Mouse (Mus musculus): Measurements from ENCODE around the gene Ppp1ca. TPM values are rescaled to one million over a fixed set of nuclear protein-coding genes. Genes with fewer than 3 reads are reported as not detected.

Ppp1ca gene
- total and polyA plus RNA-seq, 3 experiments, result 272 to 406 (median 313) TPM

DNA sequence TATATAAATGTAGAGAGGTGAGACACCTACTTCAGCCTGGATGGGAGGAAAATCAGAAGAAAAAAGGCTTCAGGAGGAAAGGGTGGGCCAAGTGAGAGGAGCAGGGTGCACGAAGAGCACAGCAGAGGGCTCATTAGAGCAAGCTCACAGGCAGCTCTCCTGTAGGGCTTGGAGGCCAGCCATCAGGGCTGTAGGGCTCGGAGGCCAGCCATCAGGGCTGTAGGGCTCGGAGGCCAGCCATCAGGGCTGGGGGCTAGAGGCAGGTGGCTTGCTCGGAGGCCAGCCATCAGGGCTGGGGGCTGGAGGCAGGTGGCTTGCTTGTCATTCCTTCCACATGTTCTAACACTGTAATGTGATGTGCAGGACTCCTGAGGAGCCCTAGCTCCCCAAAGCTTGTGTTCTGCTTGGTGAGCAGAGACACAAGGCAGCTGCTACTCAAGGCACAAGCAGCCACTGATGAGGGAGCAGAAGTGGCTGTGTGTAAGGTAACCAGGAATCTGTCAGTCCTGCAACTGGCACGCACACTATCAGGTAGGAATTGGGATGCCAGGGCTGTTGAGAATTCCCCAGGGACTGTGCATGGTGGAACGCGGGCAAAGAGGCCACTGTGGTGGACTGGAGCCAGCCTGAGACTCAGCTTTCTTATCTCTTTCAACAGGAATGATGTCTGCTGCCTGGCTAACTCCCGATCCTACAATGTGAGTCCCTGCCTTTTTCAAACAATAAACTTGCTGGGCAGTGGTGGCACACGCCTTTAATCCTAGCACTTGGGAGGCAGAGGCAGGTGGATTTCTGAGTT, 25.0 kb upstream of the Ppp1ca start:
- Histone ChIP-seq H3K4me3 (no peak overlapping the region), H3K9ac (ENCODE audit: low read depth, low read length) (no peak overlapping the region), H3K27me3 (ENCODE audit: control insufficient read depth, insufficient read depth, low read length) (no peaks in the 10 kb centered on the region), H3K4me1 (ENCODE audit: control insufficient read depth, insufficient read depth, low read length) (peaks cover 7% of the 10 kb centered on the region), H3K79me2 (replicated peaks; ENCODE audit: control insufficient read depth, insufficient read depth, low read length) (no peaks in the 10 kb centered on the region), H3K27ac (no peak overlapping the region; the same call in 1 of the 2 replicates), H3K36me3 (ENCODE audit: control insufficient read depth, insufficient read depth, low read length) (no peaks in the 10 kb centered on the region)
- TF ChIP-seq CTCF (IDR thresholded peaks at IDR 0.05) (no peak), POLR2A (IDR thresholded peaks at IDR 0.05; ENCODE audit: insufficient read depth, low read depth, low read length) (no peak), EP300 (IDR thresholded peaks at IDR 0.05; ENCODE audit: insufficient read depth, low read depth, low read length) (no peak)
- no peak for DNase-seq
- intact Hi-C loops (cut with DNase I), result no loop called here
- 42% methylated on average over 9 of the region's 9 CpGs for WGBS

DNA sequence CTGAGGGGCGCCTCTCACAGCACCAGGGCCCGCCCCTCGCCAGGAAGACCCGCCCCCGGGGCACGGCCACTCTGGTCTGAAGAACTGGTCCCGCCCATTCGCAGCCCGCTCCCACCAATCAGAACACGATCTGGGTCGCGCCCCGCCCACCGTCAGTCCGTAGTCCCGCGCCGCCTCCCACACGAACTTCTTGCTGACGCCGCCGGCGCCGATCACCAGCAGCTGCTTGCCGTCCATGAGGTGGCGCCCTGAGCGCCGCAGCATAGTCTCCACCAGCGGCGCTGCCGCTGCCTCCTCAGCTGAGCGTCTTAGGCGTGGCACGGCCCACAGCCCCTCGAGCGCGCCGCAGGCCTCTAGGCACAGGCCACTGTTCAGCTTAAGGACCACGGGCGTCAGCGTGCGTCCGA, 22.5 kb upstream of the Ppp1ca start:
- intact Hi-C loops (cut with DNase I), result no loop called here
- Histone ChIP-seq H3K79me2 (replicated peaks; ENCODE audit: control insufficient read depth, insufficient read depth, low read length) (no peaks in the 10 kb centered on the region), H3K27me3 (ENCODE audit: control insufficient read depth, insufficient read depth, low read length) (no peaks in the 10 kb centered on the region), H3K36me3 (ENCODE audit: control insufficient read depth, insufficient read depth, low read length) (no peaks in the 10 kb centered on the region), H3K4me1 (ENCODE audit: control insufficient read depth, insufficient read depth, low read length) (peaks cover 6% of the 10 kb centered on the region), H3K4me3 (peak overlapping the region; percentile 60), H3K27ac (peak overlapping the region; percentile 92), H3K9ac (ENCODE audit: low read depth, low read length) (peak overlapping the region; percentile 86)
- TF ChIP-seq CTCF (IDR thresholded peaks at IDR 0.05) (no peak; the same call in none of the 2 replicates), EP300 (IDR thresholded peaks at IDR 0.05; ENCODE audit: insufficient read depth, low read depth, low read length) (peak; percentile 81; the same call in 1 of the 2 replicates), POLR2A (IDR thresholded peaks at IDR 0.05; ENCODE audit: insufficient read depth, low read depth, low read length) (peak; percentile 97)
- under 1% methylated on average over 35 of the region's 43 CpGs for WGBS
- DNase-seq, result peak; percentile 99 to 100

DNA sequence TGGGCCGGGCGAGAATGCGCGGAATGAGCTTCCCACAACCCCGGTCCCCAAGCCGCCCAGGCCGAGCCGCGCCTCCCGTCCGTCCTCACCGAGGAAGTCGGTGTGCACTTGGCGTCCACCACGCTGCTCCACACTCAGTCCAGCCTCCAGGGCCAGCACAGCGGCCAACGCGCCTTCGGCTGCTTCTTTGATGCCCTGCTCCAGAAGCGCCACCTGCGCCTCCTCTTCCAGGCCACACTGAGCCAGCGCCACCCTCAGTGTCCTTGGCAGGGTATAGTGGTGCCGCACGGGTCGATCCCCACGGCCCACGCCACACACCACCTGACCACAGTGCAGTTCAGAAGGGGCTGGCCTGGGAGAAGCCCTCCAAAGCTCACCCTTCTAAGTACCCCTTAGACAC, 22.1 kb upstream of the Ppp1ca start:
- peak overlapping the region; percentile 92 for H3K27ac ChIP-seq
- no peaks in the 10 kb centered on the region for H3K27me3 ChIP-seq (ENCODE audit: control insufficient read depth, insufficient read depth, low read length)
- WGBS, result 5% methylated on average over 27 of the region's 27 CpGs
- no peaks in the 10 kb centered on the region for H3K36me3 ChIP-seq (ENCODE audit: control insufficient read depth, insufficient read depth, low read length)
- intact Hi-C loops (cut with DNase I), result loop anchor here (1.0 to 2.0 kb wide), 2 partner anchors 22 to 59 kb away; partner anchors contain the start of gene Ppp1ca
- no peak for TF ChIP-seq CTCF (IDR thresholded peaks at IDR 0.05)
- no peak for TF ChIP-seq POLR2A (IDR thresholded peaks at IDR 0.05; ENCODE audit: insufficient read depth, low read depth, low read length)
- no peak for TF ChIP-seq EP300 (IDR thresholded peaks at IDR 0.05; ENCODE audit: insufficient read depth, low read depth, low read length)
- H3K4me1 ChIP-seq (ENCODE audit: control insufficient read depth, insufficient read depth, low read length), result peaks cover 6% of the 10 kb centered on the region
- H3K4me3 ChIP-seq, result peak overlapping the region; percentile 60
- no peak for DNase-seq
- no peaks in the 10 kb centered on the region for H3K79me2 ChIP-seq (replicated peaks; ENCODE audit: control insufficient read depth, insufficient read depth, low read length)
- H3K9ac ChIP-seq (ENCODE audit: low read depth, low read length), result peak overlapping the region; percentile 86

DNA sequence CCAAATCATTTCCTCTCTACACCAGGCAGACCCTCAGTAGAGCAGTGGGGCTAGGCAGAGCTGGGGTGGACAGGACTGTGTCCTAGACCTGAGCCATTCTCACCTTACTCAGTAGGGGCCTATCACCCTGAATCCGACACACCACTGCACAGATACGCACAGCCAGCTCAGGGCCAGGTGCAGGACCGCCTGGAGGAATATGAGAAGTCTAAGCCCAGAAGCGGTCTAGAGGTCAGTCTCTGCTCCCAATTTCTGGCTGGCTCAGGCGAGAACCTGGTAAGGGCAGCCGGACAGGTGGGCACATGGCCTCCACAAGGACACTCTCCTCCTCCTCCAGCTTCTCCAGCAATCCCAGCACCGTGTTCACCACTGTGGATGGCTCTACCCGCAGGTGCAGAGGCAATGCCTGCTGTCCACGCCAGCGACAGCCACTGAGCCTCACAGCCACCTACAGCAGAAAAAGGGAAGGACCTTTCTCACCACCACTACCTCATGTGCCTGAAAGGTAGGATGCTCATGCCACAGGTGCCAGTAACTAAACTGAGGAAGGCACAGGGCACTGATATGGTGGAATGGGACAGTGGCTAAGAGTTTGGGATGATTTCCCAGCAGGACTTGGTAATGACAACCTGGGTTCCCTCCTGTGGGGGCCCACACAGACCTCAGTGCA, 21.0 kb upstream of the Ppp1ca start:
- Histone ChIP-seq H3K9ac (ENCODE audit: low read depth, low read length) (peak overlapping the region; percentile 52; the same call in 1 of the 2 replicates), H3K36me3 (ENCODE audit: control insufficient read depth, insufficient read depth, low read length) (no peaks in the 10 kb centered on the region), H3K4me3 (no peak overlapping the region), H3K79me2 (replicated peaks; ENCODE audit: control insufficient read depth, insufficient read depth, low read length) (no peaks in the 10 kb centered on the region), H3K27me3 (ENCODE audit: control insufficient read depth, insufficient read depth, low read length) (no peaks in the 10 kb centered on the region), H3K4me1 (ENCODE audit: control insufficient read depth, insufficient read depth, low read length) (peaks cover 8% of the 10 kb centered on the region), H3K27ac (peak overlapping the region; percentile 92)
- TF ChIP-seq CTCF (IDR thresholded peaks at IDR 0.05) (no peak), POLR2A (IDR thresholded peaks at IDR 0.05; ENCODE audit: insufficient read depth, low read depth, low read length) (no peak), EP300 (IDR thresholded peaks at IDR 0.05; ENCODE audit: insufficient read depth, low read depth, low read length) (no peak)
- peak in 1 of 2 experiments; percentile 30 for DNase-seq
- intact Hi-C loops (cut with DNase I), result loop anchor here (1.0 to 2.0 kb wide), 2 partner anchors 21 to 58 kb away; partner anchors contain the start of gene Ppp1ca
- 81% methylated on average over 10 of the region's 10 CpGs for WGBS

DNA sequence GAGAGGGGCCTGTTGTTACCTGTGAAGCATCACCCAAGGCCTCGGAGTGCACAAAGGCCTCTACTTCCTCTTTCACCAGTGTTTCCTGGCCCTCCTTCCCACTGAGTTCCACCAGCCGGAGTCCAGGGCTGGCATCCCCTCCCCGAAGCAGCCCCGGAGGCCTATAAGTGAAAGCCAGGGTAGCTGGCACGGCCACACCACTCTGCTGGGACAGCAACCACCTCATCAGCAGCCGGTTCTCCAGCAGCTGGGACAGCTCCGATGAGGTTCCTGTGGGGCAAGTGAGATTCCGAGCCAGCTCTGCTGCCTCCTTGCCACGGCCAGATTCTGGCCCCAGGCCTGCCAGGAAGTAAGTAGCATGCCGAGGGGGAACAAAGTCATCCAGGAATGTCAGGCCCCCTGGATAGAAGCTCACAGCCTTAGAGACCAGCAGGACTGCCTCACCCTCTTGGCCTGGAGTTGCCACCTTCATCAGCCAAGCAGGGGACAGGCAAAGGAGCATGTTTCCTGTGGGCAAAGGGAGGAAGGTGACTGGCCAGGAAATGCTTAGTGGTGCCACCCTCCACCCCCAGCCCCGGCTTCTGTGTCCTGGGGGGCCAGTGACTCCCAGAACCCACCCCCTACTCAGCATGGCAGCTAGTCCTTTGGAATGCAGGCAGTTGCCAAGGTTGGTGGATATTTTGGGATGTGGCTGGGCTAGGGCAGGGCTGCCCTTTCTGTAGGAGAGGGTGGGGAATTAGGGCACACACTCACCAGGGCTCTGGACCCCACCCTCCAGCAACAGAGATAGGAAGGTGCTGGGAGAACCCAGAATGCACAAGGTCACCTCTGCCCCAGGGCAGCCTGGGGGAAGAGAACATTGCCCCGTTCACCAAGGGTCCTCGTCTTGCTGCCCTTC, 20.2 kb upstream of the Ppp1ca start:
- peak; percentile 49; the same call in 1 of the 2 replicates for TF ChIP-seq POLR2A (IDR thresholded peaks at IDR 0.05; ENCODE audit: insufficient read depth, low read depth, low read length)
- peak; percentile 54; the same call in 1 of the 2 replicates for TF ChIP-seq EP300 (IDR thresholded peaks at IDR 0.05; ENCODE audit: insufficient read depth, low read depth, low read length)
- TF ChIP-seq CTCF (IDR thresholded peaks at IDR 0.05), result no peak
- H3K4me3 ChIP-seq, result peak overlapping the region; percentile 12; the same call in 1 of the 2 replicates
- H3K79me2 ChIP-seq (replicated peaks; ENCODE audit: control insufficient read depth, insufficient read depth, low read length), result no peaks in the 10 kb centered on the region
- H3K36me3 ChIP-seq (ENCODE audit: control insufficient read depth, insufficient read depth, low read length), result no peaks in the 10 kb centered on the region
- peak; percentile 65 to 73 for DNase-seq
- H3K27ac ChIP-seq, result peak overlapping the region; percentile 92
- no peaks in the 10 kb centered on the region for H3K27me3 ChIP-seq (ENCODE audit: control insufficient read depth, insufficient read depth, low read length)
- intact Hi-C loops (cut with DNase I), result loop anchor here (2.0 kb wide), 1 partner anchor 57 kb away; no protein-coding TSS in a partner anchor
- peaks cover 10% of the 10 kb centered on the region for H3K4me1 ChIP-seq (ENCODE audit: control insufficient read depth, insufficient read depth, low read length)
- H3K9ac ChIP-seq (ENCODE audit: low read depth, low read length), result peak overlapping the region; percentile 52
- 21% methylated on average over 13 of the region's 13 CpGs for WGBS

Data from heart, adult 2 months (tissue).